Mouse (Mus musculus): ENCODE results near the gene Gm17677.

GRCm38 (mm10) chr9:35778009-35778408 lies 37.2 kb downstream of the Gm17677 start, which contains the start of gene Gm17727:
- no peak for TF ChIP-seq CTCF (IDR thresholded peaks at IDR 0.05; ENCODE audit: borderline replicate concordance, insufficient read depth, low read depth, low read length)
- TF ChIP-seq POLR2A (IDR thresholded peaks at IDR 0.05; ENCODE audit: borderline replicate concordance, insufficient read depth, low read length): no peak

All from cerebellum, adult 2 months (tissue).